Mouse (Mus musculus) bone marrow, adult 2 months (tissue): ENCODE measurements around the gene Prss22. TPM values are rescaled to one million over a fixed set of nuclear protein-coding genes. Genes with fewer than 3 reads are reported as not detected.
A peak's percentile ranks its signal among the peaks of the same experiment; 100 is the strongest.

Experiments
- H3K27ac ChIP-seq: fragments of 200-500 bp; 2 replicates; pipeline ENCODE4 v1.5.1; 2012; ENCODE audit warnings: low read depth, mild to moderate bottlenecking, control low read depth, inconsistent platforms, low read length; ENCODE audit not compliant: control insufficient read depth, poor library complexity, insufficient read depth
- H3K4me1 ChIP-seq: fragments of 200-500 bp; 2 replicates; pipeline ENCODE4 v1.6.1; 2011; ENCODE audit warnings: low read length; ENCODE audit not compliant: control insufficient read depth, insufficient read depth
- H3K4me3 ChIP-seq: fragments of 200-500 bp; replicated peaks from 2 replicates; pipeline ENCODE3; 2011; ENCODE audit warnings: mild to moderate bottlenecking, low read depth, low read length, control low read depth; ENCODE audit not compliant: control insufficient read depth
- CTCF ChIP-seq: fragments of 200-500 bp; IDR thresholded peaks from 2 replicates; pipeline ENCODE4 v1.5.1; 2011; ENCODE audit warnings: low read length, control low read depth; ENCODE audit not compliant: control insufficient read depth, insufficient read depth
- POLR2A ChIP-seq: fragments of 200-500 bp; IDR thresholded peaks from 2 replicates; pipeline ENCODE4 v1.6.1; 2011; ENCODE audit warnings: low read depth, mild to moderate bottlenecking, control low read depth, low read length, borderline replicate concordance; ENCODE audit not compliant: control insufficient read depth
- WGBS: fragments of 180-500 bp; shearing (Covaris S2); methylation state at CpG from one replicate; pipeline ENCODE4 v1.1.7; 2018; 5-methylcytosine and 5-hydroxymethylcytosine counted together
- polyA plus RNA-seq: library from polyadenylated mRNA; stranded (reverse); fragments of >200 nt; gene quantifications from 2 replicates; pipeline ENCODE4 v1.2.4, GENCODE M21; 2011; ENCODE audit warnings: low replicate concordance; ENCODE audit not compliant: missing spikeins, insufficient read depth, insufficient read length

The Prss22 gene
- not detected in 2 replicates for polyA plus RNA-seq

GRCm38 (mm10) chr17:23997901-23998300 is at the start of gene Prss22:
Gene Prss22 (minus strand): TSS chr17:23998100.
- WGBS, result 61% methylated on average over 2 of the region's 2 CpGs
- Histone ChIP-seq H3K4me3 (no peak within 1 kb of the TSS), H3K27ac (no peak within 1 kb of the TSS), H3K4me1 (no peaks in the 10 kb centered on the region)
- TF ChIP-seq POLR2A (no peak), CTCF (no peak)

- TF ChIP-seq CTCF (no peak), POLR2A (no peak)
- no peaks in the 10 kb centered on the region for H3K4me1 ChIP-seq
- WGBS, result 37% methylated on average over 5 of the region's 5 CpGs
- no peak overlapping the region for H3K27ac ChIP-seq
- H3K4me3 ChIP-seq, result no peak overlapping the region
Observed at GRCm38 (mm10) chr17:24046026-24046425, 48.1 kb upstream of the Prss22 start.

GRCm38 (mm10) chr17:24045608-24046007 is 47.7 kb upstream of the Prss22 start:
- Histone ChIP-seq H3K27ac (no peak overlapping the region), H3K4me1 (no peaks in the 10 kb centered on the region), H3K4me3 (no peak overlapping the region)
- WGBS, result 79% methylated on average over 10 of the region's 10 CpGs
- no peak for TF ChIP-seq CTCF
- TF ChIP-seq POLR2A, result no peak

GRCm38 (mm10) chr17:24044482-24044881 is 46.6 kb upstream of the Prss22 start:
- no peaks in the 10 kb centered on the region for H3K4me1 ChIP-seq
- no peak overlapping the region for H3K4me3 ChIP-seq
- TF ChIP-seq POLR2A (no peak), CTCF (no peak)
- no peak overlapping the region for H3K27ac ChIP-seq
- 47% methylated on average over 5 of the region's 5 CpGs for WGBS

GRCm38 (mm10) chr17:24037844-24038243 is 39.9 kb upstream of the Prss22 start, which contains the start of gene Prss27:
Gene Prss27 (plus strand): TSS chr17:24038144.
- TF ChIP-seq POLR2A (no peak), CTCF (no peak)
- 47% methylated on average over 4 of the region's 4 CpGs for WGBS
- Histone ChIP-seq H3K27ac (no peak within 1 kb of the TSS), H3K4me1 (no peaks in the 10 kb centered on the region), H3K4me3 (peak within 1 kb of the TSS; percentile 0)

GRCm38 (mm10) chr17:24037360-24037759 is 39.5 kb upstream of the Prss22 start:
- 42% methylated on average over 13 of the region's 13 CpGs for WGBS
- Histone ChIP-seq H3K27ac (no peak overlapping the region), H3K4me3 (peak overlapping the region; percentile 0), H3K4me1 (no peaks in the 10 kb centered on the region)
- TF ChIP-seq POLR2A, result no peak
- TF ChIP-seq CTCF, result no peak

- no peak for TF ChIP-seq POLR2A
- TF ChIP-seq CTCF, result no peak
- H3K4me1 ChIP-seq, result no peaks in the 10 kb centered on the region
- peak overlapping the region; percentile 0 for H3K4me3 ChIP-seq
- WGBS, result 50% methylated on average over 6 of the region's 6 CpGs
- H3K27ac ChIP-seq, result no peak overlapping the region
Observed at GRCm38 (mm10) chr17:24036954-24037353, 39.1 kb upstream of the Prss22 start.

GRCm38 (mm10) chr17:24035087-24035486 is 37.2 kb upstream of the Prss22 start:
- TF ChIP-seq CTCF, result no peak
- TF ChIP-seq POLR2A, result no peak
- no peaks in the 10 kb centered on the region for H3K4me1 ChIP-seq
- H3K27ac ChIP-seq, result no peak overlapping the region
- H3K4me3 ChIP-seq, result no peak overlapping the region
- WGBS, result 78% methylated on average over 7 of the region's 7 CpGs

- Histone ChIP-seq H3K27ac (no peak overlapping the region), H3K4me1 (no peaks in the 10 kb centered on the region), H3K4me3 (no peak overlapping the region)
- TF ChIP-seq POLR2A, result no peak
- TF ChIP-seq CTCF, result no peak
- 84% methylated on average over 20 of the region's 22 CpGs for WGBS
Observed at GRCm38 (mm10) chr17:24030551-24030950, 32.7 kb upstream of the Prss22 start.
